Mouse (Mus musculus) G1E (cell line): ENCODE measurements around the gene Best3. TPM values are rescaled to one million over a fixed set of nuclear protein-coding genes. Genes with fewer than 3 reads are reported as not detected.
A peak's percentile ranks its signal among the peaks of the same experiment; 100 is the strongest.

Source experiments
- ATAC-seq: 2 replicates; pipeline ENCODE4 v1.8.0; 2016; ENCODE audit warnings: mild to moderate bottlenecking; ENCODE audit not compliant: insufficient number of reproducible peaks, poor library complexity, low FRiP score, severe bottlenecking; ENCODE audit errors: extremely low read depth
- DNase-seq: peaks from one replicate; pipeline ENCODE4 v3.0.0; 2012; ENCODE audit warnings: low spot score
- H3K27me3 ChIP-seq: 2 replicates; pipeline ENCODE4 v1.6.1; 2012; ENCODE audit warnings: mild to moderate bottlenecking, low read length, inconsistent platforms; ENCODE audit not compliant: insufficient read depth
- H3K36me3 ChIP-seq: replicated peaks from 2 replicates; pipeline ENCODE3; 2012; ENCODE audit warnings: mild to moderate bottlenecking, inconsistent platforms
- H3K4me1 ChIP-seq: 2 replicates; pipeline ENCODE4 v1.6.1; 2012; ENCODE audit warnings: low read depth, low read length, inconsistent platforms, mixed read lengths; ENCODE audit not compliant: insufficient read depth
- H3K4me3 ChIP-seq: 2 replicates; pipeline ENCODE4 v1.5.1; 2012; ENCODE audit warnings: low read depth, mild to moderate bottlenecking, inconsistent platforms, low read length, moderate library complexity, mixed read lengths
- H3K9me3 ChIP-seq: replicated peaks from 2 replicates; pipeline ENCODE4 v1.6.1; 2012; ENCODE audit warnings: inconsistent platforms
- CTCF ChIP-seq: IDR thresholded peaks from 2 replicates; pipeline ENCODE4 v1.5.1; 2012; ENCODE audit warnings: low read depth, low read length, inconsistent platforms, mixed read lengths
- GATA1 ChIP-seq: IDR thresholded peaks from 2 replicates; pipeline ENCODE4 v1.6.1; 2012; ENCODE audit warnings: borderline replicate concordance, low read length, inconsistent platforms, mixed read lengths
- GATA2 ChIP-seq: IDR thresholded peaks from 2 replicates; pipeline ENCODE4 v1.6.1; 2012; ENCODE audit warnings: low read depth, low read length, inconsistent platforms, borderline replicate concordance
- POLR2AphosphoS5 ChIP-seq: IDR thresholded peaks from 2 replicates; pipeline ENCODE4 v1.6.1; 2012; ENCODE audit warnings: low read depth, low read length, inconsistent platforms; ENCODE audit not compliant: insufficient replicate concordance
- TAL1 ChIP-seq: conservative IDR thresholded peaks from 2 replicates; pipeline ENCODE4 v1.6.1; 2012; ENCODE audit warnings: low read depth, low read length, inconsistent platforms, mixed read lengths
- polyA plus RNA-seq: library from polyadenylated mRNA; stranded (reverse); fragments of >175 nt; gene quantifications from 2 replicates; pipeline ENCODE4 v1.2.3, GENCODE M21; 2012
- total RNA-seq, 2 experiments: library from RNA; stranded (forward) in 1 of 2; stranded (reverse) in 1 of 2; fragments of 200-1000 nt in 1 of 2; fragments of >200 nt in 1 of 2; fragmentation: Nextera tagmentation in 1 of 2; gene quantifications; 2 replicates each; pipeline ENCODE4 v1.2.3; 2014 to 2017

Gene Best3
- total and polyA plus RNA-seq, 3 experiments: not detected

DNA sequence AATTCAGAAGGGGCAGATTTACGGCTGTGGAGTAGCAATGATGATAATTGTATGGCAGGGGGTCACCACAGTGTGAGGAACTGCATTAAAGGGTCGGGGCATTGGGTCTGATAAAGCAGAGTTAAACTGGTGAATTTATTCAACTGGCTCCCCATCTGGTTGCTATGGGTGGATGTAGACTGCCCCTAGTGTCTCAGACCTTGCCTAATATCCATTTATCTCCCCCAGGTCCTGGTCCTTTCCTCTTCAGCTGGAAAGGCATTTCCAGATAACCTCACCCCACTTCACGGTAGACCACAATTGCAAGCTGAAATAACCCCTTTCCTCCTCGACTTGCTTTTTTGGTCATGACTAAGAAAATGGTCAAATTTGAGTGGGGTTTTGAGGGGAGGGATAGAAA lies 8.7 kb upstream of the Best3 start:
- Histone ChIP-seq H3K36me3 (no peaks in the 10 kb centered on the region), H3K4me3 (no peak overlapping the region), H3K4me1 (no peaks in the 10 kb centered on the region), H3K9me3 (no peaks in the 10 kb centered on the region), H3K27me3 (peaks cover 6% of the 10 kb centered on the region)
- TF ChIP-seq TAL1 (no peak), GATA1 (no peak), POLR2AphosphoS5 (no peak), CTCF (no peak), GATA2 (no peak)
- no peak for ATAC-seq
- DNase-seq: no peak

DNA sequence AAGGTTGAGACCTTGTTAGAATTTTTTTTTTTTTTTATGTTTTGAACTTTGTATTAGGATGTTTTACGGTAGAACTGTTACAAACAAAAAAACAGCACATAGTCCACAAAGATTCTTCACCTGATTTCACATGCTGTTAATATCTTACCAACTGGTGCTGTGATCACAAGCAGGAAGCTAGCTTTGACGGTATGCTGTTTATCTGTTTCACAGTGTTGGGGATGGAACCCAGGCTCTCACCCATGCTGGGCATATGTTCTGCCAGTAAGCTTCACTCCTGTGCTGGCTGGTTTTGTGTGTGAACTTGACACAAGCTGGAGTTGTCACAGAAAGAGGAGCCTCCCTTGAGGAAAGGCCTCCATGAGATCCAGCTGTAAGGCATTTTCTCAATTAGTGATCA lies 8.3 kb upstream of the Best3 start:
- H3K9me3 ChIP-seq: no peaks in the 10 kb centered on the region
- TF ChIP-seq GATA1 (no peak), CTCF (no peak), POLR2AphosphoS5 (no peak), TAL1 (no peak), GATA2 (no peak)
- DNase-seq (no peak), ATAC-seq (no peak)
- peaks cover 6% of the 10 kb centered on the region for H3K27me3 ChIP-seq
- no peak overlapping the region for H3K4me3 ChIP-seq
- H3K36me3 ChIP-seq: no peaks in the 10 kb centered on the region
- H3K4me1 ChIP-seq: no peaks in the 10 kb centered on the region

DNA sequence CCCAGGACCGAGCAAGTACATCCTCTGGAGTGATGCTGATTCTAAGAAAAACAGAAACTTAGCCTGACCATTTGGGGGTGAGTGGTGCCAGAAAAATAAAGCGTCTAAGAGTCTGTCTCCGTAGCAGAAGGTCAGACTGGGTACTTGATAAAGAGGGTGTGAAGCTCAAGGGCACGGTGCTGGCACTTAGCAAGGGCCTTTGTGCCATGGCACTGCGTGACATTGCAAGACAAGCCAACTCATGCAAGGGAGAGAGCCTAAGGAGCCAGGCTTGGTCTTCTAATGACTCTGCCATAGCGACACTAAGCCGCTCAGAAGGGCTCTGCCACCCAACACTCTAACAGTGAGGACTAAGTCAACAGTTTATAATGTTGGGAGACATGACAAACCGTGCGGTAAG lies 7.3 kb upstream of the Best3 start:
- DNase-seq (no peak), ATAC-seq (no peak)
- Histone ChIP-seq H3K27me3 (peaks cover 8% of the 10 kb centered on the region), H3K36me3 (no peaks in the 10 kb centered on the region), H3K9me3 (no peaks in the 10 kb centered on the region), H3K4me3 (no peak overlapping the region), H3K4me1 (no peaks in the 10 kb centered on the region)
- no peak for TF ChIP-seq POLR2AphosphoS5

DNA sequence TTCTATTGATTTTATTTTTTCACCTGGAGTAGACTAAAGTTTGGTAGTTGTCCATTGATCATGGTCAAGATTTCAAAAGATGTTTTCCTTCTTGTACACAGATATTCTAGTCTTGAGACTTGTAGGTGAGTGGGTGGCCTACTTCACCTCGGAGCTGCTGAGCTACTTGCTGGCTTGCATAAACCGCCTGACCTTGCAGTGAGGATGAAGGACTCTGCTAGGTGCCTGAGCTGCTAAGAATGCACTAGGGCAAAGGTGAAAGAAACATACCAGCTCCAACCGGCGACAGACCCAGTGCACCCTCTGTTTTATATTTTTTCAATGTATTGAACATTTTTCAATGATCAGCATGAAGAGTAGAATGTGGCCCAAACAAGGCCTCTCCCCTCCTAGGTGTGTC lies 5.8 kb upstream of the Best3 start:
- no peak for ATAC-seq
- Histone ChIP-seq H3K9me3 (no peaks in the 10 kb centered on the region), H3K36me3 (no peaks in the 10 kb centered on the region), H3K27me3 (peaks cover 12% of the 10 kb centered on the region), H3K4me3 (no peak overlapping the region), H3K4me1 (no peaks in the 10 kb centered on the region)
- no peak for DNase-seq
- no peak for TF ChIP-seq CTCF
- TF ChIP-seq GATA1: no peak
- TF ChIP-seq POLR2AphosphoS5: no peak
- no peak for TF ChIP-seq GATA2
- no peak for TF ChIP-seq TAL1

DNA sequence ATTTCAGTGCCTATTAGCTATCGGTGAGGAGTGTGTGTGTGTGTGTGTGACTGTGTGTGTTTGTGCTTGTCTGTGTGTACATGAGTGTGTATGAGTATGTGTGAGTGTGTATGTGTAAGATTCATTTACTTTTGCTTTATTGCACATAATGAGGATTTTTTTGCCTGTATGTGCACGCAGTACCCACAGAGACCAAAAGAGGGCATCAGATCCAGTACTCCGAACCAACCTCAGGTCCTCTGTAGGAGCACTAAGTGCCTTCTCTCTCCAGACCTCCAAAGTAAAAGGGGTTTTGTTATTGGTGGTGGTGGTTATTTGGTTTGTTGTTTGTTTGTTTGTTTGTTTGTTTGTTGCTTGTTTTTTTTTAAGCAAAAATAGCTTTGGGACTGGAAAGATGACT lies 5.2 kb upstream of the Best3 start:
- TF ChIP-seq POLR2AphosphoS5 (no peak), CTCF (peak; percentile 61; the same call in 1 of the 2 replicates)
- ATAC-seq (no peak), DNase-seq (no peak)
- no peaks in the 10 kb centered on the region for H3K36me3 ChIP-seq
- H3K4me3 ChIP-seq: no peak overlapping the region
- no peaks in the 10 kb centered on the region for H3K4me1 ChIP-seq
- H3K27me3 ChIP-seq: peaks cover 12% of the 10 kb centered on the region
- H3K9me3 ChIP-seq: no peaks in the 10 kb centered on the region

DNA sequence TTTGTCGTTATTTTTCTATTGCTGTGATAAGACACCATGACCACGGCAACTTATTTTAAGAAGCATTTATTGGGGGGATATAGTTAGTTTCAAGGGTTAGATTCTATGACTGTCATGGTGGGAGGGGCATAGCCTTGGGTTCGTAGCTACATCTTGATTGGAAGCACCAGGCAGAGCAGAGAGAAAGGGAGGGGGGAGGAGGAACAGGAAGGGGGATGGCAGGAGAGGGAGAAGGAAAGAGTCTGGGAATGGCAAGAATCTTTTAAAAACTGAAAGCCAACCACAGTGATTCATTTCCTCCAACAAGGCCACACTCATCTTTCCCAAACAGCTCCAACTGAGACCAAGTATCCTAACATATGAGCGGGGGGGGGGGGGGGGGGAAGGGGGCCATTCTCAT lies 3.6 kb upstream of the Best3 start:
- no peak for ATAC-seq

DNA sequence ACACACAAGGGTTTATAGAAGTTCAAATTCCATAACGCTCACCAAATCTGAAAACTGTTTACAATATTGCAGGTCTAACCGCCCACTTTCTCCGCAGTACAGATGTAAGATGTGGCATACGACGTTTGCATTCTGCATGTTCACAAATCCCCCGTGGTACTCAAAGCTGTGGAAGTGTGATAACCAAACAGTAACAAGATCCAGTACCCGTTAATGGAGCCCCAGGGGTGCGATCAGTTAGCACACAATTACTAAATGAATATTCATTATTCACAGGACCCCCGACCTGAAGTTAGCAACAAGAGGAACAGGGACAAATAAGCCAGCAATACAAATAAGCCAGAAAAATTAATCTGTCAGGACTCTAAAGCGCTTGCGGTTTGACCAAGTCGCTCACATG lies 1.3 kb upstream of the Best3 start:
- no peak for DNase-seq
- Histone ChIP-seq H3K36me3 (no peaks in the 10 kb centered on the region), H3K9me3 (no peaks in the 10 kb centered on the region), H3K4me1 (no peaks in the 10 kb centered on the region), H3K27me3 (peaks cover 6% of the 10 kb centered on the region; the same call in 1 of the 2 replicates), H3K4me3 (no peak overlapping the region)
- TF ChIP-seq TAL1 (no peak), GATA1 (no peak), POLR2AphosphoS5 (no peak), CTCF (no peak), GATA2 (no peak)
- no peak for ATAC-seq

More for the DNA sequence above, 3.6 kb upstream of the Best3 start:
- DNase-seq: no peak
- Histone ChIP-seq H3K36me3 (no peaks in the 10 kb centered on the region), H3K4me1 (no peaks in the 10 kb centered on the region), H3K27me3 (peaks cover 12% of the 10 kb centered on the region), H3K4me3 (no peak overlapping the region), H3K9me3 (no peaks in the 10 kb centered on the region)
- TF ChIP-seq POLR2AphosphoS5 (no peak), CTCF (no peak), GATA1 (no peak), TAL1 (no peak), GATA2 (no peak)
